Comparison of ENCODE assay signal across 12 mouse cellular contexts in genomic region chr12:86681626-86682025, GRCm38 (mm10). TPM values are rescaled to one million over a fixed set of nuclear protein-coding genes. Genes with fewer than 3 reads are reported as not detected.
DNase-seq lines count a peak whose midpoint lies in the region; ATAC-seq and TF ChIP-seq lines count a peak whose summit lies in the region.
"Had no signal": no experiment of that assay in that cellular context is flagged by ENCODE, and none has a peak within 500 bp of the region (broad histone marks: within the 10 kb centered on the region; RNA-seq: fewer than 3 reads in every experiment).

No protein-coding gene starts in this region.

- H3K4me2 ChIP-seq in forebrain, postnatal 0 days (ENCODE audit: low read depth) = peak overlapping the region; percentile 70
- peak overlapping the region; percentile 88 for H3K4me2 ChIP-seq in neural tube, embryonic 12.5 days (replicated peaks)

- intact Hi-C loops in left cerebral cortex, adult 2 months (cut with DNase I) = loop anchor here (2.0 kb wide), 1 partner anchor 17 kb away; no protein-coding TSS in a partner anchor

- WGBS in forebrain, postnatal 0 days = 80% methylated on average over 9 of the region's 9 CpGs
- 83% methylated on average over 9 of the region's 9 CpGs for WGBS in neural tube, embryonic 12.5 days

- DNase-seq in cerebellum, postnatal 25 days = peak; percentile 22 to 34
- DNase-seq in cerebellum, adult 11 months = no peak
- DNase-seq in left cerebral cortex, adult 2 months (ENCODE audit: extremely low spot score in 1 of 2, low spot score in 2 of 2) = no peak
- DNase-seq in left cerebral cortex, adult 9 months (ENCODE audit: low spot score in 2 of 2) = no peak
- DNase-seq in forebrain, postnatal 0 days = no peak
- DNase-seq in adrenal gland, postnatal 4 days (ENCODE audit: low spot score in 2 of 2) = no peak
- DNase-seq: kidney, adult 11 months; lung, adult 18-20 months had no signal

- peak overlapping the region; percentile 100 for H3K4me3 ChIP-seq in left cerebral cortex, adult 2 months
- peak overlapping the region; percentile 91 for H3K4me3 ChIP-seq in forebrain, postnatal 0 days (ENCODE audit: low read depth, low read length)
- peak overlapping the region; percentile 24 for H3K4me3 ChIP-seq in neural tube, embryonic 12.5 days

- H3K9me3 ChIP-seq in forebrain, postnatal 0 days (ENCODE audit: low read length) = no peaks in the 10 kb centered on the region
- no peaks in the 10 kb centered on the region for H3K9me3 ChIP-seq in neural tube, embryonic 12.5 days
- H3K9me3 ChIP-seq: stomach, embryonic 15.5 days had no signal

- no peak for TF ChIP-seq CTCF in left cerebral cortex, adult 2 months (IDR thresholded peaks at IDR 0.05)
- TF ChIP-seq CTCF in forebrain, postnatal 0 days (IDR thresholded peaks at IDR 0.05; ENCODE audit: low read depth) = no peak

- H3K9ac ChIP-seq in forebrain, postnatal 0 days = no peak overlapping the region
- no peak overlapping the region for H3K9ac ChIP-seq in neural tube, embryonic 12.5 days
- H3K9ac ChIP-seq: stomach, embryonic 15.5 days had no signal

- peaks cover 9% of the 10 kb centered on the region for H3K4me1 ChIP-seq in forebrain, postnatal 0 days (ENCODE audit: insufficient read depth)
- peaks cover 40% of the 10 kb centered on the region for H3K4me1 ChIP-seq in neural tube, embryonic 12.5 days

- no peaks in the 10 kb centered on the region for H3K27me3 ChIP-seq in forebrain, postnatal 0 days (ENCODE audit: insufficient read depth, low read length)
- H3K27me3 ChIP-seq in neural tube, embryonic 12.5 days (replicated peaks) = no peaks in the 10 kb centered on the region

- H3K27ac ChIP-seq in left cerebral cortex, adult 2 months = no peak overlapping the region; the same call in 1 of the 2 replicates
- H3K27ac ChIP-seq in forebrain, postnatal 0 days (ENCODE audit: low read depth, low read length) = no peak overlapping the region; the same call in 1 of the 2 replicates
- no peak overlapping the region for H3K27ac ChIP-seq in neural tube, embryonic 12.5 days
- H3K27ac ChIP-seq: stomach, embryonic 15.5 days had no signal

- H3K36me3 ChIP-seq in forebrain, postnatal 0 days (ENCODE audit: insufficient read depth) = peaks cover 7% of the 10 kb centered on the region
- peaks cover 36% of the 10 kb centered on the region for H3K36me3 ChIP-seq in neural tube, embryonic 12.5 days
- H3K36me3 ChIP-seq: stomach, embryonic 15.5 days had no signal

- ATAC-seq in forebrain, postnatal 0 days = no peak
- ATAC-seq in neural tube, embryonic 12.5 days (ENCODE audit: low FRiP score, low read depth) = no peak
- ATAC-seq in activated CD4-positive, CD25-positive, alpha-beta regulatory T cell, adult 4 months = no peak

RNA-seq across cellular contexts. Expression of gene Vash1, which starts 3.1 kb away (rescaled TPM):
- 10 to 100 TPM; 34.6 to 36.6 TPM for total RNA-seq in left cerebral cortex, adult 2 months (2021)
- 93.0 and 96.3 TPM in 2 replicates for total RNA-seq in forebrain, postnatal 0 days (2014; rRNA removed)
- polyA plus RNA-seq in forebrain, postnatal 0 days (2015; fragmentation: Nextera tagmentation; extraction: Ambion mirVana) = 25.7 and 33.2 TPM in 2 replicates
- 39.1 and 42.5 TPM in 2 replicates for polyA plus RNA-seq in neural tube, embryonic 12.5 days (2016; fragmentation: Nextera tagmentation; extraction: Ambion mirVana)
- polyA plus RNA-seq in activated CD4-positive, CD25-positive, alpha-beta regulatory T cell, adult 4 months (2017; shearing (Covaris generic)) = under 1 TPM in 1 of 2 experiments, not detected in 1; 0.17 TPM
- total RNA-seq in adrenal gland, postnatal 4 days (2021) = 10 to 100 TPM; 22.0 to 24.4 TPM

RNA-seq across cellular contexts. Expression of gene Angel1, which starts 44.6 kb away (rescaled TPM):
- total RNA-seq in left cerebral cortex, adult 2 months (2021) = 1 to 10 TPM; 6.5 TPM
- 4.5 and 6.5 TPM in 2 replicates for total RNA-seq in forebrain, postnatal 0 days (2014; rRNA removed)
- 6.2 and 7.1 TPM in 2 replicates for polyA plus RNA-seq in forebrain, postnatal 0 days (2015; fragmentation: Nextera tagmentation; extraction: Ambion mirVana)
- 15.6 and 18.1 TPM in 2 replicates for polyA plus RNA-seq in neural tube, embryonic 12.5 days (2016; fragmentation: Nextera tagmentation; extraction: Ambion mirVana)
- polyA plus RNA-seq in activated CD4-positive, CD25-positive, alpha-beta regulatory T cell, adult 4 months (2017; shearing (Covaris generic)) = 1 to 10 TPM; 4.0 to 5.7 TPM
- 1 to 10 TPM; 4.4 to 4.6 TPM for total RNA-seq in adrenal gland, postnatal 4 days (2021)

RNA-seq across cellular contexts. Expression of gene Lrrc74a, which starts 52.5 kb away (rescaled TPM):
- not detected for total RNA-seq in left cerebral cortex, adult 2 months (2021)
- total RNA-seq in forebrain, postnatal 0 days (2014; rRNA removed) = not detected in 2 replicates
- polyA plus RNA-seq in forebrain, postnatal 0 days (2015; fragmentation: Nextera tagmentation; extraction: Ambion mirVana) = not detected in 2 replicates
- polyA plus RNA-seq in neural tube, embryonic 12.5 days (2016; fragmentation: Nextera tagmentation; extraction: Ambion mirVana) = not detected in 2 replicates
- polyA plus RNA-seq in activated CD4-positive, CD25-positive, alpha-beta regulatory T cell, adult 4 months (2017; shearing (Covaris generic)) = not detected
- not detected for total RNA-seq in adrenal gland, postnatal 4 days (2021)
- total RNA-seq: left cerebral cortex, adult 8-10 months had no signal
- polyA plus RNA-seq: stomach, embryonic 15.5 days had no signal

Comparison
In these comparisons a context has a peak if more than half of its experiments do, and no peak if none do; other contexts are left out.
1. DNase-seq: peak in cerebellum, postnatal 25 days (2 of 2); none in cerebellum, adult 11 months (single experiment), left cerebral cortex, adult 2 months (0 of 2), left cerebral cortex, adult 9 months (0 of 2), forebrain, postnatal 0 days (single experiment) and adrenal gland, postnatal 4 days (0 of 2).
2. H3K4me3 ChIP-seq: peak in every context shown above with its lines; median percentile 100 in left cerebral cortex, adult 2 months; 91 in forebrain, postnatal 0 days; 24 in neural tube, embryonic 12.5 days.